Mouse (Mus musculus): ENCODE results near the gene Edf1. TPM values are rescaled to one million over a fixed set of nuclear protein-coding genes. Genes with fewer than 3 reads are reported as not detected.
"Not testable (repeated sequence)": the region's sequence is repeated elsewhere in the genome, so short reads cannot be mapped to it uniquely, and the experiment has no call there.

Edf1 gene
- 100 to 1,000 TPM; 139 to 157 TPM for total RNA-seq (2021)
- long read RNA-seq, experiment 1, transcript Edf1-201 (5 exons, 722 nt) = major isoform, 251 of 271 reads
- long read RNA-seq, experiment 1, partial matches to known transcripts = 5 of 271 reads
- long read RNA-seq, experiment 1, other reads (novel, unspliced or antisense) = 14 of 271 reads
- long read RNA-seq, experiment 2, transcript Edf1-201 (5 exons, 722 nt) = major isoform, 296 of 317 reads
- long read RNA-seq, experiment 2, partial matches to known transcripts = 3 of 317 reads
- long read RNA-seq, experiment 2, other reads (novel, unspliced or antisense) = 15 of 317 reads

DNA sequence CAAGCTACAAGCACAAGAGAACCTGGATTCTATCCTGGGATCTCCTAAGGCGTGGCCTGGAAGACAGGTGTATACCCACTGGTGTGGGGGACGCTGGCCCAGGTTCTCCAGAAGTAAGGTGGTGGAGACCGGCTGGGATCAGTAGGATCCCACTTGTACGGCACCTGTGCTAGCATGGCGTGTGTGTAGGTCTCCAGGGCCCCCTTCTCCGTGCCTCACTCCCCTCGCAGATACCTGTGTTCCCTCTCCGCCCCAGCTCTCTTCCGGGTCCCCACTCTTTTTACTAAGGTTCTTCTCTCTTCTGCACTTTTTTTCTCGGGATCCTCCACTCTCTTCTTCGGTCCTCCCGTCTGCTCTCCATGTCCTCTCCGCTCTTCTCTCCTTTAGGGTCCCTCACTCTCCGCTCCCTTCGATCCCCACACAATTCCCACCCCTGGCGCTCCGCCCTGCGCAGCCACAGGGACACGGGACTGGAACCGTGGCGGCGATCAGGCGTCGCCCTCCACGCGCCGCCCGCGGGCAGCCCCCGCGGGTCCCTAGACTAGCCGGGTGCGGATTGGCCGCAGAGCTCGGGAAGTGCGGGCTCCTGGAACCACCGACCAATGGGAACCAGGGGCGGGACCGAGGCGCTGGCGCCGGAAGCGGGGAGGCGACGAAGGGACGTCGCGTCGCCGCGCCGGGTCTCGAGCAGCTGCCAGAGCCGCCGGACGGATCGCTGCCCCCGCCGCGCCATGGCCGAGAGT is at the start of gene Edf1:
Gene Edf1, plus strand, starts transcription at position 627 of the 743 bp plus-strand sequence.
- intact Hi-C loops (cut with DNase I) = no loop called here
- DNase-seq = peak; percentile 90 to 94

DNA sequence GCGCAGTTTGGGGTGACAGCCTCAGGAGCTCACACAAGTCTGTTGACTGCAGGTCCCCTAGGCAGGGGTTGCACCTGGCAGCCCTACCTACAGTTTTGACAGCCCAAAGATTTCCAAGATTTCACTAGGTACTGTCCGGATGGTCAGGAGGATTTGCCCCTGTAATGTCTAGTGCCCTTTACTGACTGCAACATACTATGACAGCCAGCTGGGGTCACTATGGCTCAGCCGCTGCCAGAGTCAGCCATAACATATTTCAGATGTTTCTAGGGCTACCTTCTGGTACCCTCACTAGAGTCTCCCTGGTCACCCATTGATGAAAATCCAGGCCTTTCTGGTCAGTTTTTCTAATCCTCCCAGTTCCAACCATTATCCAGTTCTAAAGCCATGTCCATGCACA is 47.7 kb upstream of the Edf1 start:
- no peak for DNase-seq
- intact Hi-C loops (cut with DNase I) = loop anchor here (1.0 kb wide), 1 partner anchor 41 kb away; no protein-coding TSS in a partner anchor

DNA sequence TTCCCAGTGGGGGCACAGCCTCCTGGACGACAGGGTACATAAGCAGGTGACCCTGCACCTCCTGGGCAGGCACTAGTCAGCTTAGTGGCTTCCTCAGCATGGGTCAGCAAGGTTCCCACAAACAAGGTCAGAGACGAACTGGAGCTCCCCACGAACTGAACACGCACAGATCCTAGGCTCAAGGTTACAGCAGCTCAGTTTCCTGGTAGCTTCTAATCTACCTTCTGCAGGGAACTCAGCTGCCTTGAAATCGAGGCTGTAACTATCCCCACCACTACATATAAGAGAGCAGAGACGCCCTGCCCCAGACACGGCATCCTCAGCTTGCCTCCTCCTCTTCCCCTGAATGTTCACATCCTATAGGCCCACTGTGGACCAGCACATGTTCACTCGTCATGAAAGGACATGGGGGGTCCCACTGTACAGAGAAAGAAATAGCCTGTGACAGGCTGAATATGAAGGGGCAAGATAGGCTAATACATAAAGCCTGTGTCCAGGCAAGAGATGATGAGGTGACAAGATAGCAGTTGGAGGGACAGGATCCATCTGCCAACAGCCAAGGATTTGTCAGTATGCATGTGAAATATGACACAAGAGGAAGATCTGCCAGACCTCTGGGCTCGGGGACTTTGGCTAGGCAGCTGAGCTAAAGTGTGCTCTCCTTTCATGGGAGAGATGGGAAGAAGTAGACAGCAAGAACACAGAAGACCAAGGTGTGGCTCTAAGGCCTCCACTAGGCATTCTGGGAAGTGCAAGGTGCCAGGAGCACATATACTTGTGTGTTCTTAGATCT is 30.9 kb upstream of the Edf1 start:
- DNase-seq = no peak
- intact Hi-C loops (cut with DNase I) = no loop called here

DNA sequence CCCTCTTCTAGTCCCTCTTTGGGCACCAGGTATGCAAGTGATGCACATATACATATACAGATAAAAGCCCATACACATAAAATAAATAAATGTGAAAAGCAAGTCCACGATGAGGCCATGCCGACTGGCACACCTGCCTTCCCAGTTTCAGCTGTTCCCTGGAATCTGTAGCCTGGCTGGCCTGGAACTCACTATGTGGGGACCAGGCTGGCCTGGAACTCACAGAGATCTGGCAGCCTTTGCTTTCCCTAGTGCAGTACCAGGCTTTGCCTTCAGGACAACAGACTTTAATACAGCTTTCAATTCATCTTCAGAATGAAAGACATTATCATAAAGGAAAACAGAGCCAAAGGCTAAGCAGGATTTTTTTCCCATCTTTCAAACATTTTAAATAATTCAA is 23.9 kb upstream of the Edf1 start:
- DNase-seq = no peak
- intact Hi-C loops (cut with DNase I) = no loop called here

DNA sequence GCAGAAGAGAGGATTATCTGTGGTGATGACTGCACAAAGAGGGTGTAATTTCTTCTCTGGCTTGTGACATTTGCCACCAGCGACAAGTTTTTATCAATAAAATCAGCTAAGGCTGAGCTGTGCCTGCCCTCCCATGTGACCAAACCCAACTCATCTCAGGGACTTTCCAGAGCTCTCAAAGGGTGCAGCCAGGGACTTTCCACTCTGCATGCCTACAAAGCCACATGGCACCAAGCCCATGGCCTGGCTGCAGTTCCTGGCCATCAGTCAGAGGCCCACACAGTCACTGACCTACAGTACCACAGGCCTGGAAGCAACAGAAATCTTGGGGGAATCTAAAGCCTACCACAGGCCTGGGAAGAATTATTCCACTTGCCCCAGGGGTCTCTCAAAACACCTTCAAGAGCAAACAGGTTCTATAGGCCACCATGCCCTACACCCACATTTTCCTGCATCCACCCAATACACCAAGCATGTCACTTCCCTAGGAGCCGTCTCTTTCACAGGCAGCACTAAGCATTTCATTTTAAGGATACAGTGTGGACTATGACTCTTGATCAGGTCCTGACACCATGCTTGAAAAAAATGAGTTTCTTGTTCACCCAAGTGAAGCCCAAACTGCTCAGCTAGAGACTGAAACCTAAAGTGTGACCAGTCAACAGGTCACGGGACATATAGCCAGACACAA is 23.3 kb upstream of the Edf1 start:
- intact Hi-C loops (cut with DNase I) = no loop called here
- DNase-seq = peak; percentile 83 to 84

DNA sequence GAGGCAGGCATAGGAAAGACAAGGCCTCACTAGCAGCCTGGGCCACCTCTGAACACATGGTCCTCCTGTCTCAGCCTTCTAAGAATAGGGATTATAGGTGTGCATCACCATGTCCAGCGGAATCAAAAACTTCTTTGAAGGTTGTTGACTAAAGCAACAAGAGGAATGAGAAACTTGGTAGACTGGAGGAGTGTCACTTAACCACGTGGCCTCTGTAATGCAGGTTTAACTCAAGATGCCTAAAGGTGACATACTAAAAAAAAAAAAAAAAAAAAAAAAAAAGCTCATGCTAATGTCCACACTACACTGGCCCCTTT is 22.8 kb upstream of the Edf1 start:
- no peak for DNase-seq
- intact Hi-C loops (cut with DNase I) = no loop called here

DNA sequence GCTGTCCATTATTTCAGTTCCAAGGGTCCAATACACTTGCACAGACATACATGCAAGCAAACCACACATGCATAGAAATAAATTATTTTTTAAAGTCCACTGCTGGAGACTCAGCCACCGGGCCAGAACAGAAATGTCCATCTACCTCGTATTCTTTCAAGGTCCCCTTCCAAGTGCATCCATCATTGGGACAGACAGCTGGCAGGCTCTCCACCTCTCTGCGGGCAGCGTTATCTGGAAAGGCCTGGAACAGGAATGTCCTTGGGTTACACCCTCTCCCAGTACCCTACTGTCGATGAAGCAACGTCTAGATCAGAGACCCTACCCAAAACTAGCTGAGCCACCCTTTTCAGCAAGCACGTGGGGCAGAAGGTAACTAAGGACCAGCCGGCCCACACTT is 21.1 kb upstream of the Edf1 start:
- DNase-seq = no peak
- intact Hi-C loops (cut with DNase I) = no loop called here

DNA sequence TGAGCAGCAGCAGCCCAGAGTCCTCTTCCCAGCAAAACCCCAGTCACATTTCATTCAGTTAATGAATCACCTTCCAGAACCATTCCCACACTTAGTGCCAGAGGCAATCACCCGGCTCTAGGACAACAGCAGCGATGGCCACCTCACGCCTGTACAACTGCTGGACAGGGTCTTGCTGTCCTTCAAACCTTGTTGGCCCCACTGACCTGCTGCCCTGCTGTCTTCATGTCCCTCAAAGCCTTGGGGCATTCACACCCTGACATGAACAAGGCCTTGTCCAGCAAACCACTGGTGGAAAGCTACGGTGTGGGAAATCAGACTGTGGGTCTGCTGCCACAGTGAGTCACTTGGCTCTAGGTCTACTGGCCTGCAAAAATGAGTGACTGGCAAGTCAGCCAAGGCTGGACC is 17.1 kb upstream of the Edf1 start:
- DNase-seq = no peak
- intact Hi-C loops (cut with DNase I) = no loop called here

DNA sequence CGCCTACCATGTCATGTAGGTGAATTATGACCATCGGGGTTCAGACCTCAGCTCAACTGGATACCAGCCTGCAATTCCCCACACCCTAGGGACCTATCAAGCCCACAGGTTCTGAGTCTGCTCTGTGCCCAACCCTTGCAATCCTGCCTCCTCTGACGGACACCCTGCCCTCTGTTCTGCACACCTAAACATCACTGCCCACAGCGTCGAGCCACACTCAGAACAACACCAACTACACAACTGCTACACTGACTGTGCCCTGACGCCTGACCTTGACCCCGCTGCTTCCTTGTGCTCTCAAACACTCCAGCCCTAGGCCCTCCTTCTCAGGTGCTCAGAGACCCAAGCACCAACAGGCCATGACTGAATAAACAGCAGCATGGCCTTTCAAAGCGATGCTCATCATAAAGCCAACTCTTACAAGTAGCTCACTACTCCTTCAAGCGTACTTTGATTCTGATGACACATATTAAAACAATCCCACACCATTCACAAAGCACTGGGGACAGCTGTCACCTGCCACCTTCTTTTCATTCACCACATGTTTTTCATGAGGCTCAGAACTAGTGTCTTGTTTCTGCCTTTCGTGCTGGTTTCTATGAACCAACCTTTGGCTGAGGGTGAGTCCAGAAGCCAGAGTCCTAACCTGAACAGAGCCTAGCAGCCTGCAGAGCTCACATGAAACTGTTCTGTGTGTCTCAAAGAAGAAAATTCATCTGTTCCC is 15.8 kb upstream of the Edf1 start:
- intact Hi-C loops (cut with DNase I) = no loop called here
- no peak for DNase-seq

DNA sequence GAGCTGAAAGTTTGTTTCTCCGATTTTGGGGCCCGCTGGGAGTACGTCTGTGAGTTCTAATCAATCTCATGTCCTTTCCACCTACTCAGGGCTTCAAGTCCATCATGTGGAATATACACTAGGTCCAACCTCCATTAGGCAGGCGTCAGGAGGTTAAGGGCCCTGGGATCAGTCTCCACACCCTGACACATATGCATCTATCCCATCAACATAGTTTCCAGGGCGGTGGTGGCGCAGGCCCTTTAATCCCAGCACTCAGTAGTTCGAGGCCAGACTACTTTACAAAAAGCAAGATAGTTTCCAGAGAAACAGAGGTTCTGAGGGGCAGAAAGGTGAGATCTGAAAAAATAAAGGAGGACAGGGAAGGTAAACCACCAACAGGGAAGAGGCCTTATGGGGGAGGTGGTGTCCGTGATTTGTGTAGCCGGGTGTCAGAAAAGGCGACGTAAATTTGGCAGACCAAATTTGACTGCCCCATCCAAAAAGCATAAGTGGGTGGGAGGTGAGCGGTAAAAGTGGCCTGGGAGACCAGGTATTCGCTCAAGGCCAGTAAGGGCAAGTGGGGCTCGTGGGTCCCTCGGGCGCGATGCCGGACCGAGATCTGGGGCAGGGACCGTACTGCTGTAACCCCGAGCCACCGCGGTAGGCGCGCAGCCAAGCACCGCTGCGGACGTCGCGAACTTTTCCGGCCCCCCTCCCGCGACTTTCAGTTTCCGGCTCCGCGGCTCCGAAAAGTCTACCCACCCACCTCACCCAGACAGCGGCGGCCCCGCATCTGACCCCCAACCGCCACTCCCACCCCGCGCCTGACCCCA is 11.4 kb upstream of the Edf1 start:
- intact Hi-C loops (cut with DNase I) = no loop called here
- DNase-seq = peak in 1 of 2 experiments; percentile 65

DNA sequence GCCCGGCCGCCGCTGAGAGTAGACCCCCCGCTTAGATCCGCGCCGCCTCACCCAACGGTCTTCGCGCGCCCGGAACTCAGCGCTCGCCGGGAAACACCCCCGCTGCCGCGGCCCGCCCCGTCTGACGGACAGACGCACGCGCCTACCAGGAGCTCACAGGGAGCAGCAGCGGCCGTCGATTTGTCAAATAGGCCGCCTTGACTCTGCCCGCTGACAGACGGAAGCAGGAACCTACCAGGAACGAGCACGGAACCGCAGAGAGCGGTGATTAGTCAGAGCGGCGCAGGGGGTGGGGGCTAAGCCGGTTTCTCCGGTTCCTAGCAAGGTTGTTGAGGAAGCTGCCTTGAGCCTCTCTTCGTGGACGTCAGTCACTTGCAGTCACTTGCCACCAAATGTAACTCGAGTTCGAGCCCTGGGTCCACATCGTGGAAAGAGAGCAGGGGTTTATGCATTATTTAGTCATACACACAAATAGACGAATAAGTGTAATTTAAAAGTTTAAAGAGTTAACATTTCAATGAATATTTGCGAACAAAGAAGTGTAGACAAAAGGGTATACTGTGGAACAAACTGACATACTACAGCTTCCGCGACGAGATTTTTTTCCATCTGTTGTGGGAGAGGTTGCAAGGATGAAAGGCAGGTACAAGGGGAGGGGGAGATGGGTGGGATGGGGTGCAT is 10.7 kb upstream of the Edf1 start, which contains the start of gene Traf2:
Gene Traf2, minus strand, starts transcription at position 130 of the 681 bp plus-strand sequence.
- intact Hi-C loops (cut with DNase I) = no loop called here
- peak; percentile 97 to 99 for DNase-seq

DNA sequence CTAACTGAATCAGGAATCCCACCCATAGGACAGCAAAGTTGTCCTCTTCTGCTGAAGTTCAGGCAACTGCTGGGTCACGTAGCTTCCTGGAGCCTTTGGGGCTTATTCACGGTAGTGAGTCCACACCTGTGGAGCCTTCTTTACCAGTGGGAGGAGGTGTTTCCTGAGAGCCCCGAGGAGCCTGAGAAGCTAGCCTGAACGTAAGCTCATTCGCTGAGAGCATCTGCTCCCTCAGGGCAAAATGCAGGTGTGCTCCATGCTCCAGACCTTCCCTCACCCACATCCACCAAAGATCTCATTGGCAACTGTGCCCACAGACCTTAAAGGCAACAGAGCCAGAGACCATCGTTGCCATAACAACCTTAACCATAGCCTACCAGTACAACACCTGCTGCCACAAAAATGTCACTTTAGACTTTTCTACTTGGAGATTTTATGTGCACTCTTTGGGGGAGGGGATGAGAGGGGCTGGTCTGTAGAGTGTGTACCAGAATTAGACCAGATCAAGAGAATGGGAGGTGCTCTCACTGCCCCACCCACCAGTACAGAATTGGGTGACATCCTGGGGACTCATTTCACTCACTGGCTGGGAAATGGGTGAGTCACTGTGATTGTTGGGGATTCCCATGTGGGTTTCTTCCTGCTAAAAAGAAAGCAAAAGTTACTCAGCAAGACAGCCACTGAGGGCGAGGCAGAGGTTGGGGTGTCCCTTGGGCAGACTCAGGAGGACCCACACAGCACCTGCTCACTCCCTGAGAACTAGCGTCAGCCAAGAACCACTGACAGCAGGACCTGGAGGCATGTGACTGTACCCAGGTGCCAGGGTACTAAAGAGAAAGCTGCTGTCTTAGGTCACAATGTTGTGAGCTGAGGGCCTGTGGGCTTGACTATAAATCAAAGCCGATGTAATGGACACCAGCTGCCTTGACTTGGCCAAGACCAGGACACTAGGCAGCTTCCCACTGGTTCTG is 8.3 kb upstream of the Edf1 start:
- peak in 1 of 2 experiments; percentile 10 for DNase-seq
- intact Hi-C loops (cut with DNase I) = no loop called here

DNA sequence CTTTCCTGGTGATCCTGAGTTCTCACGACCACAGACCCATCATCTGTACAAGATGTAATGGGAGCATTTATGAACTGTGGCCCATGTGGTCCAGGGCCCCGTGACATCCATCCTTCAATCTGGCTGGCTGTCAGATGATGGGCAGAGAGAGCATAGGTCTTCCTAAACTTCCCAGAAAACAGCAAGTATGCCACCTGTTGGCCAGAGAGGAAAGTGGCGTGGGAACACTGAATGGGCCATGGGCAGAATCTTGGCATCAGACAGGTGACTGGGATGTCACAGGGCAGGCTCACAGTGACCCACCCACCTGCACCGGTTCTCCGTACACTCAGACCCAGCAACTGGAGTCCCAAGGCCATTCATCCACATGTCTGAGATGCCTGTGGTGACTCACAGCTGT is 6.5 kb upstream of the Edf1 start:
- intact Hi-C loops (cut with DNase I) = loop anchor here (1.0 to 2.0 kb wide), 2 partner anchors 41 to 128 kb away; partner anchors contain the start of gene Fut7
- peak in 1 of 2 experiments; percentile 16 for DNase-seq

DNA sequence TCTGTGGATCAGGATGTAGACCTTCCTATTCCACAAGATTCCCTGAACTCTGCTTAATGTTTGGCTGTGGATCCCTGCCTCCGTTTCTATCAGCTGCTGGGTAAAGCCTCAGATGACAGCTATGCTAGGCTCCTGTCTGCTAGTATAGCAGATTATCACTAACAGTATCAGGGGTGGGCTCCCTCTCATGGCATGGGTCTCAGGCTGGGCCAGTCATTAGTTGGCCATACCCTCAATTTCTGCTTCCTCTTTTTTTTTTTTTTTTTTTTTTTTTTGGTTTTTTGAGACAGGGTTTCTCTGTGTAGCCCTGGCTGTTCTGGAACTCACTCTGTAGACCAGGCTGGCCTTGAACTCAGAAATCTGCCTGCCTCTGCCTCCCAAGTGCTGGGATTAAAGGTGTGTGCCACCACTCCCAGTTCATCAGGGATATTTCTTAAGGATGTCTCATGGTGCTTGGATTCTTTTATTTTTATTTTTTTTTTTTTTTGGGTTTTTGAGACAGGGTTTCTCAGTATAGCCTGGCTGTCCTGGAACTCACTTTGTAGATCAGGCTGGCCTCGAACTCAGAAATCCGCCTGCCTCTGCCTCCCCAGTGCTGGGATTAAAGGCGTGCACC is 4.4 kb upstream of the Edf1 start:
- intact Hi-C loops (cut with DNase I); DNase-seq: not testable (repeated sequence)

DNA sequence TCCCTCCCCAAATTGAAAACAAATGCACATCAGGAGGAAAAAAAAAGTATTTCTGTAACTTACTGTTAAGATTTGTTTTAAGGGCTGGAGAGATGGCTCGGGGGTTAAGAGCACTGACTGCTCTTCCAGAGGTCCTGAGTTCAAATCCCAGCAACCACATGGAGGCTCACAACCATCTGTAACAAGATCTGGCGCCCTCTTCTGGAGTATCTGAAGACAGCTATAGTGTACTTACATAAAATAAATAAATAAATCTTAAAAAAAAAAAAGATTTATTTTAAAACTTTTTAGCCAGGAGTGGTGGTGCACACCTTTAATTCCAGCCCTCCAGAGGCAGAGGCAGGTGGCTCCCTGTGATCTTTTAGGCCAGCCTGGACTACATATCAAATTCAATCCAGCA is 2.2 kb upstream of the Edf1 start:
- DNase-seq; intact Hi-C loops (cut with DNase I): not testable (repeated sequence)

DNA sequence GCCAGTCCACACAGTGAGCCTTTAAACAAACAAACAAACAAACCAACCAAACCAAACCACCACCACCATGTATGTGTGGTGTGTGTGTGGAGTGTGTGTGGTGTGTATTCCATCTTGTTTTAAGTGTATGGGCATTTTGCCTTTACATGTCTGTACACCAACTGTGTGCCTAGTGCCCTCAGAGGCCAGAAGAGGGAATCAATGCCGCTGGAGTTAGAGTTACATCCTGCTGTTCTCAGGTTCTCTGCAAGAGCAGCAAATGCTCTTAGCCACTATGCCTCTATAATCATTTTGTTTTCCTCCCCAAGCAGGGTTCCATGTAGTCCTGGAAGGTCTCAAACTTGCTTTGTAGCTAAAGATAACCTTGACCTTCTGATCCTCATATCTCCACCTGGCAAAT is 1.4 kb upstream of the Edf1 start:
- no peak for DNase-seq
- intact Hi-C loops (cut with DNase I) = no loop called here

DNA sequence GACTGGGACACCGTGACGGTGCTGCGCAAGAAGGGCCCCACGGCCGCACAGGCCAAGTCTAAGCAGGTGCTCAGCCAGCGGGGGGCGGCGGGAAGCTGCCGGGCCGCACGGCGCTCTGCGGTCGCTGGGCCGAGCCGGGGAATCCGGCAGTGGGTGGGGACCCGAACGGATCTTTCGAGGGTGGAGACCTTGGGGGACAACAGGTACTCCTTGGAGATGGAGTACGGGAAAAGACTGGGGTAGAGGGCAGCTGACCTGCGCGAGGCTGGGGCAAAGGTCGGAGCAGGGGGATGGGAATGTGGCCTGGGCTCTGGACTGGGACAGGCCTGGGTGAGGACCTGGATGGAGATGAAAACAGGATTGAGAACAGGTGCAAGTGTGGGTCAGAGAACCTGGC is 315 bp downstream of the Edf1 start:
- no peak for DNase-seq
- intact Hi-C loops (cut with DNase I) = no loop called here
